Mouse (Mus musculus): Measurements from ENCODE around the gene Vmn2r26. TPM values are rescaled to one million over a fixed set of nuclear protein-coding genes. Genes with fewer than 3 reads are reported as not detected.
"Not testable (repeated sequence)": the region's sequence is repeated elsewhere in the genome, so short reads cannot be mapped to it uniquely, and the experiment has no call there.

Vmn2r26 gene
- total RNA-seq (2021) = not detected
- long read RNA-seq = 0 reads

DNA sequence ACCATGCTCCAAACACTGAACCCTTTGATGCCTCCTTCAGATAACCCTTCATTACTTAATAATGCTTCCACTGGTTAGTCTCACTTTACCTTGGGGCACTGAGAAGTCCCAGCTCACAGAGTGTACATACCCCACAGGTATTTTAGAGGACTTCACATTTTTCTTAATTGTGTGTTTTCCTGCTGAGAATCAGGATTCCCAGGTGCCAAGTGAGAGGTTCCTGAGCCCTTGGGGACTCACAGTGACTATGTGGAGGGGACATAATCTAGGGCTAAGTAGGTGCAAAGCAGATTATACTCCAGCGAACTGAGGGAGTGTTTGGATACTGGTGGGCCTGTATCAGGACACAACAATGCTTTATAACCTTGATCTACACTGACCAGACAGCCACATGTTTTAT is at the start of gene Vmn2r26:
TSS of gene Vmn2r26 (plus strand) at position 301 of the 400 bp plus-strand sequence.
- not testable (repeated sequence) for DNase-seq (ENCODE audit: low spot score in 2 of 2)

GRCm38 (mm10) chr6:124020841-124021240 is 3.5 kb upstream of the Vmn2r26 start:
- DNase-seq (ENCODE audit: low spot score in 2 of 2) = no peak

GRCm38 (mm10) chr6:124048388-124048787 is 24.0 kb downstream of the Vmn2r26 start:
- DNase-seq (ENCODE audit: low spot score in 2 of 2) = no peak

DNA sequence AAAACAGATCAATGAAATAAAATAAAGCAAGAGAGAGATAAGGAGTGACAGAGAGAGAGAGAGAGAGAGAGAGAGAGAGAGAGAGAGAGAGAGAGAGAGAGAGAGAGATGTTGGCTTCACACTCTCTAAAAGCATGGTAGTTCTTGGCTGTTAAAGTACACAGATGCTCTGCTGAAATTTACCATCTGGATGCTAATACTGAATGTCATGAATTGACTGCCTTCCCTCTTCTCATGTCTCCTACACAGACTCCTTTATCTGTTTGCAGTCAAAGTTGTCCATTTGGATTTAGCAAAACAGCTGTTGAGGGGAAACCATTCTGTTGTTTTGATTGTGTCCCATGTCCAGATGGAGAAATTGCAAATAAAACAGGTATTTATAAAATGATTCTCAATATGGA is 29.2 kb downstream of the Vmn2r26 start:
- DNase-seq (ENCODE audit: low spot score in 2 of 2) = peak; percentile 13 to 70

DNA sequence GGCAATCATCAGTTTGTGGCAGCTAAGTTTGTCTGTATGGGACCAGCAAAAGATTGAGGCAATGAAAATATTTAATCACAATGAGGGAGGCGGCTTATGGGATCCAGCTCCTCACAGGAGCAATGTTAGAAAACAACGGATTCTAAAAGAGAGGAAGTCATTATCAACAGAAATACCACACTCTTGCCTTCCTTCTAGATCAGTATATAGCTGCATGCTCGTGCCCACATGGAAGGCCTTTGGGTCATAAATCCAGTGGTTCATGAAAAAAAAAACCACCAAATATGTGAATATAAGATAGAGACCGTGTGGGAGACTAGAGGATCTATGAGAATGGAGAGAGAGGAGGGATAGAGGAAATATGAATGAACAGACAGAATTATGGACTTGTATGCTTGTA is 78.0 kb downstream of the Vmn2r26 start:
- no peak for DNase-seq (ENCODE audit: low spot score in 2 of 2)

Other genes starting within 250 kb of the Vmn2r26 start
- gene Vmn2r24, start 245.7 kb upstream of the Vmn2r26 start, total RNA-seq (2021) = not detected
- gene Vmn2r25, start 171.1 kb upstream of the Vmn2r26 start, total RNA-seq (2021) = not detected
- gene Vmn2r27, start 207.3 kb downstream of the Vmn2r26 start, total RNA-seq (2021) = not detected

Measured in layer of hippocampus, adult 18-20 months (tissue).